Mouse (Mus musculus): Measurements from ENCODE around the gene Ghrhr. TPM values are rescaled to one million over a fixed set of nuclear protein-coding genes. Genes with fewer than 3 reads are reported as not detected.
A peak's percentile ranks its signal among the peaks of the same experiment; 100 is the strongest.

Gene Ghrhr
- polyA plus RNA-seq (2015; fragmentation: Nextera tagmentation; extraction: Ambion mirVana), result not detected in 2 replicates

DNA sequence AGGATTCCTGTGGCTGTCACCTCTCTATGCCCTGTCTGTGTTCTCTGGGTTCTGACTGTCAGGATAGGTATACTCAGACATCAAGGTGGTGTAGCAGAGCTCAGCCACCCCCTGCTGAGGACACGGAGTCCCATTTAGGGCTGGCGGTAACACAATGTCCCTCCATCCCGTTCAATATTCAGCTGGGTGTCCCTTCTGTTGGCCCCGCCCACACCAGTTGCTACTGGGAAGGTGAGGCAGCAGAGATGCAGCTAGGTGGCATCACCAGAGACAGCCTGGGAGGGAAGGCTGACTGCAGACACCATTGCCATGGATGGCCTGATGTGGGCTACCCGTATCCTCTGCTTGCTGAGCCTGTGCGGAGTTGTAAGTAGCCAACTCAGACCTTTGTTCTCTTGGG lies at the start of gene Ghrhr:
Gene Ghrhr (plus strand): TSS at position 220 of the 400 bp plus-strand sequence.
- no peak within 1 kb of the TSS for H3K4me3 ChIP-seq
- H3K4me2 ChIP-seq, result no peak within 1 kb of the TSS
- H3K36me3 ChIP-seq, result no peaks in the 10 kb centered on the region
- no peak for ATAC-seq (replicated peaks; ENCODE audit: insufficient number of reproducible peaks, insufficient read depth, low FRiP score, low read depth)
- peaks cover 22% of the 10 kb centered on the region for H3K27me3 ChIP-seq
- no peak within 1 kb of the TSS for H3K27ac ChIP-seq
- H3K9me3 ChIP-seq (replicated peaks), result no peaks in the 10 kb centered on the region
- WGBS, result 67% methylated on average over 6 of the region's 6 CpGs
- H3K9ac ChIP-seq, result no peak within 1 kb of the TSS
- no peaks in the 10 kb centered on the region for H3K4me1 ChIP-seq (replicated peaks)

GRCm38 (mm10) chr6:55326299-55326698 lies 49.8 kb upstream of the Ghrhr start:
- Histone ChIP-seq H3K4me2 (no peak overlapping the region), H3K9me3 (replicated peaks) (no peaks in the 10 kb centered on the region), H3K4me1 (replicated peaks) (peaks cover 38% of the 10 kb centered on the region), H3K4me3 (no peak overlapping the region), H3K9ac (no peak overlapping the region), H3K36me3 (no peaks in the 10 kb centered on the region), H3K27me3 (peaks cover 11% of the 10 kb centered on the region; the same call in 1 of the 2 replicates), H3K27ac (0 out of 2 replicates have a peak overlapping the region, but pooled peaks have one; percentile 29)
- peak; percentile 40; the same call in 1 of the 2 replicates for ATAC-seq (replicated peaks; ENCODE audit: insufficient number of reproducible peaks, insufficient read depth, low FRiP score, low read depth)
- 33% methylated on average over 4 of the region's 4 CpGs for WGBS

DNA sequence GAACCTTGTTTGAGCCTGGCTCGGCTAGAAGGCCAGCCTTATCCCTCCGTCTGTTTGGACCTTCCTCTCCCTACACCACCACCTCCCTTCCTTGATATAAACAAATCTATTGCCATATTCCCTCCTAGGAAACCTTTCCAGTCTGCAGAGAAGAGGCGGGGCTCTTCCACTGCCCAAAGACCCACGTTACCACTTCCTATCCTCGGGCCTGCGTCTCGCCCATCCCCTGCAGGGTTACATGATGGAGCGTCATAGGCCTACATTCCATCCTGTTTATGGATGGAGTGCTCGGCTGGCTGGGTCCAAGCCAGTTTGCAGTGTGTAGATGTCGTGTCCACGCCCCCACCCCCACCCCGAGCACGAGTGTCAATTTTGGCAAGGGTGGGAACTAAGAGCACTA lies 48.8 kb upstream of the Ghrhr start:
- H3K9me3 ChIP-seq (replicated peaks), result no peaks in the 10 kb centered on the region
- H3K36me3 ChIP-seq, result no peaks in the 10 kb centered on the region
- WGBS, result 65% methylated on average over 13 of the region's 13 CpGs
- peak overlapping the region; percentile 29 for H3K27ac ChIP-seq
- no peak overlapping the region for H3K4me3 ChIP-seq
- no peak overlapping the region for H3K9ac ChIP-seq
- peaks cover 38% of the 10 kb centered on the region for H3K4me1 ChIP-seq (replicated peaks)
- no peak for ATAC-seq (replicated peaks; ENCODE audit: insufficient number of reproducible peaks, insufficient read depth, low FRiP score, low read depth)
- H3K4me2 ChIP-seq, result no peak overlapping the region
- peaks cover 11% of the 10 kb centered on the region; the same call in 1 of the 2 replicates for H3K27me3 ChIP-seq

DNA sequence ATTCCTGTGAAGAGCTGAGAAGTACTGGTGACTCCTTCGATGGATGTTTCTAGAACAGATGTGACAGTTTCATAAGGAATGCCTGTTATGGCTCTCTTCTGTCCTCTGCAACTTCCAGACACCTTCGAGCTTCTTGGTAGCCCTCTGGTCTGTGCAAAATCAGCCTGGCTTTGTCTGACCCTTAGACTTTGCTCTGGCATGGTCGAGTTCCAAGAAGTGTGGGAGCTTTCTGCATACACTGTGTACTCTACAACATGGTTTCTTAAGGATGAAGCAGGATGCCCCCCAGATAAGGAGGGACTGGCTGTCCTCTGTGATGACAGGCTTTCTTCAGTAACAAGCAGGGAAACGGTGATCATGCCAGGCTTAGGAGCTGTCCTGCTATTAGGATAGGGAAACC lies 47.9 kb upstream of the Ghrhr start:
- Histone ChIP-seq H3K4me1 (replicated peaks) (peaks cover 41% of the 10 kb centered on the region), H3K27ac (peak overlapping the region; percentile 6; the same call in 1 of the 2 replicates), H3K27me3 (peaks cover 11% of the 10 kb centered on the region; the same call in 1 of the 2 replicates), H3K9ac (no peak overlapping the region), H3K4me3 (no peak overlapping the region), H3K36me3 (no peaks in the 10 kb centered on the region), H3K9me3 (replicated peaks) (no peaks in the 10 kb centered on the region), H3K4me2 (no peak overlapping the region)
- ATAC-seq (replicated peaks; ENCODE audit: insufficient number of reproducible peaks, insufficient read depth, low FRiP score, low read depth), result no peak
- WGBS, result 49% methylated on average over 4 of the region's 4 CpGs

- no peak overlapping the region for H3K9ac ChIP-seq
- H3K4me2 ChIP-seq, result no peak overlapping the region
- 51% methylated on average over 6 of the region's 6 CpGs for WGBS
- H3K27ac ChIP-seq, result no peak overlapping the region
- peaks cover 11% of the 10 kb centered on the region; the same call in 1 of the 2 replicates for H3K27me3 ChIP-seq
- no peak for ATAC-seq (replicated peaks; ENCODE audit: insufficient number of reproducible peaks, insufficient read depth, low FRiP score, low read depth)
- peaks cover 47% of the 10 kb centered on the region for H3K4me1 ChIP-seq (replicated peaks)
- no peaks in the 10 kb centered on the region for H3K9me3 ChIP-seq (replicated peaks)
- H3K36me3 ChIP-seq, result no peaks in the 10 kb centered on the region
- H3K4me3 ChIP-seq, result no peak overlapping the region
Measured at GRCm38 (mm10) chr6:55331315-55331714, 44.8 kb upstream of the Ghrhr start.

- no peak overlapping the region for H3K9ac ChIP-seq
- H3K27ac ChIP-seq, result peak overlapping the region; percentile 50
- no peaks in the 10 kb centered on the region for H3K9me3 ChIP-seq (replicated peaks)
- H3K36me3 ChIP-seq, result no peaks in the 10 kb centered on the region
- no peak overlapping the region for H3K4me3 ChIP-seq
- no peak overlapping the region for H3K4me2 ChIP-seq
- WGBS, result 41% methylated on average over 5 of the region's 5 CpGs
- H3K27me3 ChIP-seq, result peaks cover 11% of the 10 kb centered on the region; the same call in 1 of the 2 replicates
- H3K4me1 ChIP-seq (replicated peaks), result peaks cover 47% of the 10 kb centered on the region
- ATAC-seq (replicated peaks; ENCODE audit: insufficient number of reproducible peaks, insufficient read depth, low FRiP score, low read depth), result no peak
Measured at GRCm38 (mm10) chr6:55332100-55332772, 43.9 kb upstream of the Ghrhr start.

- Histone ChIP-seq H3K4me1 (replicated peaks) (peaks cover 47% of the 10 kb centered on the region), H3K4me3 (no peak overlapping the region), H3K27me3 (peaks cover 11% of the 10 kb centered on the region; the same call in 1 of the 2 replicates), H3K9me3 (replicated peaks) (no peaks in the 10 kb centered on the region), H3K36me3 (no peaks in the 10 kb centered on the region), H3K27ac (peak overlapping the region; percentile 50), H3K9ac (no peak overlapping the region), H3K4me2 (no peak overlapping the region)
- 49% methylated on average over 6 of the region's 6 CpGs for WGBS
- ATAC-seq (replicated peaks; ENCODE audit: insufficient number of reproducible peaks, insufficient read depth, low FRiP score, low read depth), result no peak
Measured at GRCm38 (mm10) chr6:55332773-55333109, 43.4 kb upstream of the Ghrhr start.

DNA sequence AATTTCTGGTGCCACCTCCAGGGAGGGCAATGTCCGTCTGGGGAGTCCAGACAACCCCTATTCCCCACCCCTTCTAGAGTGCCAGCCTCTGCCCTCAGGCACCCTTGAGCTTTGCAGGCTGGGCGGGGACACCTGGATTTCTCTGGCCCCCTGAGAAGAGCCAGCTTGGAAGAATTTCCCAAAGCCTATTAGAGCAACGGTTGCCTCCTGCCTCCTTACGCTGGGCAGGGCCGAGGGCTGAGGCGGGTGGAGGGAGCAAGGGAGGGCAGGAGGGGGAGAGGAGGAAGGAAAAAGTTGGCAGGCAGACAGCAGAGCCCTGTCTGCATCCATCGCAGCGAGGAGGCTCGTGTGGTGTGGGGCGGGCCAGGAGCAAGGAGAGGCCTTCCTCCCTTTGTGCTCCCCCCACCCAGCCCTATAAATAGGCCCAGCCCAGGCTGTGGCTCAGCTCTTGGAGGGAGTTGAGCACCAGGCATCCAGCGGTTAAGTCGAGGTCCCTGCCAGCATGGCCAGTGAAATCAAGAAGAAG lies 40.0 kb upstream of the Ghrhr start, which contains the start of gene Aqp1:
Gene Aqp1 (plus strand): TSS at position 444 of the 526 bp plus-strand sequence.
- Histone ChIP-seq H3K9ac (peak within 1 kb of the TSS; percentile 42; the same call in 1 of the 2 replicates), H3K27me3 (no peaks in the 10 kb centered on the region), H3K4me3 (peak within 1 kb of the TSS; percentile 26), H3K4me1 (replicated peaks) (peaks cover 69% of the 10 kb centered on the region), H3K4me2 (peak within 1 kb of the TSS; percentile 42), H3K27ac (peak within 1 kb of the TSS; percentile 49), H3K9me3 (replicated peaks) (no peaks in the 10 kb centered on the region), H3K36me3 (no peaks in the 10 kb centered on the region)
- 4% methylated on average over 12 of the region's 12 CpGs for WGBS
- peak; percentile 88 for ATAC-seq (replicated peaks; ENCODE audit: insufficient number of reproducible peaks, insufficient read depth, low FRiP score, low read depth)

GRCm38 (mm10) chr6:55337242-55337641 lies 38.9 kb upstream of the Ghrhr start:
- peak overlapping the region; percentile 42 for H3K4me2 ChIP-seq
- H3K27me3 ChIP-seq, result no peaks in the 10 kb centered on the region
- H3K27ac ChIP-seq, result no peak overlapping the region; the same call in 1 of the 2 replicates
- peak overlapping the region; percentile 26 for H3K4me3 ChIP-seq
- peaks cover 75% of the 10 kb centered on the region for H3K4me1 ChIP-seq (replicated peaks)
- H3K36me3 ChIP-seq, result no peaks in the 10 kb centered on the region
- no peak overlapping the region for H3K9ac ChIP-seq
- no peaks in the 10 kb centered on the region for H3K9me3 ChIP-seq (replicated peaks)
- ATAC-seq (replicated peaks; ENCODE audit: insufficient number of reproducible peaks, insufficient read depth, low FRiP score, low read depth), result no peak
- WGBS, result 65% methylated on average over 5 of the region's 5 CpGs

- H3K27ac ChIP-seq, result no peak overlapping the region
- H3K9ac ChIP-seq, result peak overlapping the region; percentile 8; the same call in 1 of the 2 replicates
- 39% methylated on average over 6 of the region's 6 CpGs for WGBS
- H3K36me3 ChIP-seq, result no peaks in the 10 kb centered on the region
- peak overlapping the region; percentile 26 for H3K4me3 ChIP-seq
- ATAC-seq (replicated peaks; ENCODE audit: insufficient number of reproducible peaks, insufficient read depth, low FRiP score, low read depth), result no peak
- H3K4me1 ChIP-seq (replicated peaks), result peaks cover 75% of the 10 kb centered on the region
- H3K27me3 ChIP-seq, result no peaks in the 10 kb centered on the region
- peak overlapping the region; percentile 42 for H3K4me2 ChIP-seq
- H3K9me3 ChIP-seq (replicated peaks), result no peaks in the 10 kb centered on the region
Measured at GRCm38 (mm10) chr6:55338077-55338476, 38.0 kb upstream of the Ghrhr start.

DNA sequence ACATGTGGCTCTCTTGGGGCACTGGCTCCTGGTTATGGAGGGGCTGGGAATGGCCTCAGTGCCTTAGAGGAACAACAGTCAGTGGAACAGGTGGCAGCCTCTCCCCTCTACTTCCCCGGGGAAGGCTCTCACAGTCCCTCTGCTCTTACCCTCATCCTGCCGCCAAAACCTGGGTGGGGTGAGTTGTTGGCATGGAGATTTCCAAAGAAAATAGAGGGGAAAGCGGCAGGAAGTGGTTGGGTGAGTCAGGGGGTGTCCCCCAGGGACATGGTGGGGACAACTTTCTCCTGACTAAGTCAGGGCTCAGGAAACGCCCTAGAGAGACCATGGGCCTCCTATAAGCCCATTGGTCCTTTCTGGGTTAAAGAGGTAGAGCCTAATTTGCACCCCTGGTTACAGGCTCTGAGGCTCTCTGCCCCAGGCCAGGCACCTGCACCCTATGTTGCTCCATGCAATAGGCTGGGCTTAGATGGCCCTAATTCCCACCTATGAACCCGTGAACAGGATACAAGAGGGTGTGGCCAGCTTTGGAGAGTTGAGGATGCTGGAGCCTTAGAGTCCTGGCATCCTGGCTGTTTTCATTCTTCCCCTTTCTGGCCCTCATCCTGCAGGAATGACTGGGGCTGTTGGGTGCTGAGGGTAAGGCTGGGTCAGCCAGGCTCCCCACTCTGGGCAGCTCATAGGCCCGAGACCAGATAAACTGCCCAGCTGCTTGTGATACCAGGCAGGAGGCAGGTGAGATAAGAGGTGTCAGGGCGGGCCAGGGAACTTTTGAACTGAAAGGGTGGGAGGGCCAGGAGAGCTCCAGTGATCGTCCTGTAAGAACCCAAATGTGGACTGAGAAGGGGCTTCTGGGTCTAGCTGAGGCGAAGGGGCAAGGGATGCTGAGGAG lies 36.9 kb upstream of the Ghrhr start:
- peak overlapping the region; percentile 26 for H3K4me3 ChIP-seq
- no peaks in the 10 kb centered on the region for H3K27me3 ChIP-seq
- no peak overlapping the region for H3K9ac ChIP-seq
- peaks cover 70% of the 10 kb centered on the region for H3K4me1 ChIP-seq (replicated peaks)
- ATAC-seq (replicated peaks; ENCODE audit: insufficient number of reproducible peaks, insufficient read depth, low FRiP score, low read depth), result no peak
- no peaks in the 10 kb centered on the region for H3K9me3 ChIP-seq (replicated peaks)
- WGBS, result 53% methylated on average over 9 of the region's 9 CpGs
- no peaks in the 10 kb centered on the region for H3K36me3 ChIP-seq
- no peak overlapping the region for H3K27ac ChIP-seq
- peak overlapping the region; percentile 42 for H3K4me2 ChIP-seq

Data from heart, embryonic 15.5 days (tissue).